Mouse (Mus musculus) midbrain, embryonic 16.5 days (tissue): ENCODE results near the gene Platr17. TPM values are rescaled to one million over a fixed set of nuclear protein-coding genes. Genes with fewer than 3 reads are reported as not detected.

ENCODE experiments used
- ATAC-seq: fragments of 200-750 bp; cut with Nextera tagmentation; 2 replicates; pipeline ENCODE4 v1.8.0; 2017; ENCODE audit warnings: moderate TSS enrichment
- H3K27ac ChIP-seq: fragments of 300-500 bp; sonication (generic); 2 replicates; pipeline ENCODE4 v1.5.1; 2014; ENCODE audit warnings: mild to moderate bottlenecking, low read length, mixed read lengths
- H3K27me3 ChIP-seq: fragments of 300-500 bp; sonication (generic); 2 replicates; pipeline ENCODE4 v1.6.1; 2014; ENCODE audit warnings: low read depth, low read length, mixed read lengths; ENCODE audit not compliant: control insufficient read depth, insufficient read depth
- H3K36me3 ChIP-seq: fragments of 300-500 bp; sonication (generic); 2 replicates; pipeline ENCODE4 v1.6.1; 2014; ENCODE audit warnings: mild to moderate bottlenecking, low read length, moderate library complexity, mixed read lengths; ENCODE audit not compliant: control insufficient read depth, insufficient read depth
- H3K4me1 ChIP-seq: fragments of 300-500 bp; sonication (generic); 2 replicates; pipeline ENCODE4 v1.6.1; 2014; ENCODE audit warnings: mild to moderate bottlenecking, low read length, mixed read lengths; ENCODE audit not compliant: control insufficient read depth, insufficient read depth
- H3K4me2 ChIP-seq: fragments of 300-500 bp; sonication (generic); 2 replicates; pipeline ENCODE4 v1.6.1; 2014; ENCODE audit warnings: mild to moderate bottlenecking, low read length, mixed read lengths
- H3K4me3 ChIP-seq: fragments of 300-500 bp; sonication (generic); 2 replicates; pipeline ENCODE4 v1.5.1; 2014; ENCODE audit warnings: low read depth, mild to moderate bottlenecking, low read length, moderate library complexity, mixed read lengths
- H3K9ac ChIP-seq: fragments of 300-500 bp; sonication (generic); 2 replicates; pipeline ENCODE4 v1.6.1; 2014; ENCODE audit warnings: low read depth, low read length, mixed read lengths
- H3K9me3 ChIP-seq: fragments of 300-500 bp; sonication (generic); replicated peaks from 2 replicates; pipeline ENCODE4 v1.6.1; 2014; ENCODE audit warnings: mild to moderate bottlenecking, low read length, mixed read lengths; ENCODE audit not compliant: control insufficient read depth, poor library complexity, severe bottlenecking
- WGBS: fragments of 180-500 bp; shearing (Covaris S2); extraction: QIAGEN DNeasy Blood & Tissue Kit; methylation state at CpG from one replicate; pipeline ENCODE4 v1.1.7; 2014; 5-methylcytosine and 5-hydroxymethylcytosine counted together
- microRNA-seq: library from miRNA; unstranded; fragments of <30 nt; microRNA quantifications from one replicate; pipeline ENCODE4, GENCODE M21; 2017
- polyA plus RNA-seq: library from polyadenylated mRNA; unstranded; fragments of >200 nt; fragmentation: Nextera tagmentation; extraction: Ambion mirVana; gene quantifications from 2 replicates; pipeline ENCODE4 v1.2.1, GENCODE M21; 2015

Platr17 gene
- polyA plus RNA-seq, 1 experiment from 2014 or later = 0.55 TPM

- peaks cover 13% of the 10 kb centered on the region; the same call in 1 of the 2 replicates for H3K36me3 ChIP-seq
- H3K4me2 ChIP-seq = no peak overlapping the region
- peaks cover 57% of the 10 kb centered on the region for H3K4me1 ChIP-seq
- no peak for ATAC-seq
- no peak overlapping the region for H3K27ac ChIP-seq
- 83% methylated on average over 3 of the region's 3 CpGs for WGBS
- no peak overlapping the region for H3K4me3 ChIP-seq
- no peaks in the 10 kb centered on the region for H3K9me3 ChIP-seq
- no peak overlapping the region for H3K9ac ChIP-seq
- H3K27me3 ChIP-seq = no peaks in the 10 kb centered on the region
Measured at GRCm38 (mm10) chr17:33953310-33953709, 48.4 kb downstream of the Platr17 start.

DNA sequence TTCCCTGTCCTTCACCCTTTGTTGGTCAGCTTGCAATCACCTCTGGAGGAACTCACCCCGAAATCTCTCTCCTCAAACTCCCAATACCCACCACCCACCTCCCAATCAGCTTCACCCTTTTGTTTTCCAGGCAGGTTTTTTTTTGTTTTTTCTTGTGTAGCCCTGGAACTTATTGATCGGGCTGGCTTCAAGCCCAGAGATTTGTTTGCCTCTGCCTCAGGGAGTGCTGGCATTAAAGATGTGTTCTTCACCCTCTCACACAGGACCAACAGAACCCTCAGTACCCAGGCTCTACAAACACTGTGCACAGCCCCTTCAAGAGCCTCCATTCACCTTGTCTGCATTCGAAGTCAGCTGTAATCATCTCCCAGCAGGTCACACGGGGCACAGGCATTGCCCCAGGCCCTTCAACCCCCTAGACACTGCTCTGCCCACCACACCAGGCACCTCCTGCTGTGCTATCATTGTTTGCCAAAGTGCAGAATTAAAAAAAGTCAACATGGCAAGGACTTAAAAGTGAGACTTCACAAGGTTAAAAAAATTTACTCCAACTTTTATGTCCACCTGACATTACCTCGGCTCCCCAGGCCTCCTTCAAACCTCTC lies 49.1 kb downstream of the Platr17 start:
- Histone ChIP-seq H3K4me2 (peak overlapping the region; percentile 97), H3K4me3 (peak overlapping the region; percentile 88), H3K9ac (peak overlapping the region; percentile 94), H3K27ac (no peak overlapping the region), H3K27me3 (no peaks in the 10 kb centered on the region), H3K9me3 (no peaks in the 10 kb centered on the region), H3K4me1 (peaks cover 57% of the 10 kb centered on the region), H3K36me3 (peaks cover 11% of the 10 kb centered on the region; the same call in 1 of the 2 replicates)
- WGBS = 36% methylated on average over 5 of the region's 5 CpGs
- ATAC-seq = no peak

DNA sequence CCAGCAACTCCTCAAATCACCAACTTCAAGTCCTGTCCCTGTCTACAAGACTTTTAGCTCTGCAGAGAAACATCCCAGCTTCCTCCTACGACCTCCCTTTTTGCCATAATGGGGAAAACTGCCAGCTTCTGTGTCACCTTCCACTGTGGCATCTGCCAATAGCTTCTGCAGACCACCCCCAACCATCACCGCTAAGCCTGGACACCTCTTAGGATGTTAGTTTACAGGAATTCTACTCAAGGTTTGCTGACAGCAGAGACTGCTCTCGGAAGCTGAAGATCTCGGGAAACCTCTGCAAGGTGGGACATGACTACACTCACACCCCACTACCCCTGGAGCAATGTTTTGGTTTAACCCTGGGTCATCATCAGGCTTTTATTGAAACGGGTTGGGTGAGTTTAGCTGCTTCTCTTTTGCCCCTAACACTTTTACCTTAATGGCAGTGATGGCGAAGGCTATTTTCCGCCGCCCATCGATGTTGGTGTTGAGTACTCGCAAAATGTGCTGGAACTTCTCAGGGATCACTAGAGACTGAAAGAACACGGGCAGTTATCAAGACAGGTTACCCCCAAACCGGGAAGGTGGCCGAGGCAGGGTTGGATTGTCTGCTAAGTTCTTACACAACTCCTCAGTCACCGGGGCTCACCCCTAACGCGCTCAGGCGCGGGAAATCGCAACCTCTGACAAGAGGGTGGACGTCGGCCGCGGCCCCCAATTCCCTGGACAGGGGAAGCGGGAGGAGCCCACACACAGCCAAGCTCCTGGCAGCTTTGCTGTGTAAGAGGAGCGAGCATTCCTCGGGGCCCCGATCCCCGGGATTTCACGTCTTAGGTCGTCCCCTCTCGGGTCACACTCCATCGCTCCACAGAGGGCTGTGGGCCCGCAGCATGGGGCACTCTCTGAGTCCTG lies 50.0 kb downstream of the Platr17 start:
- Histone ChIP-seq H3K27ac (peak overlapping the region; percentile 87), H3K36me3 (peaks cover 19% of the 10 kb centered on the region; the same call in 1 of the 2 replicates), H3K4me2 (peak overlapping the region; percentile 97), H3K4me1 (peaks cover 51% of the 10 kb centered on the region), H3K27me3 (no peaks in the 10 kb centered on the region), H3K4me3 (peak overlapping the region; percentile 88), H3K9me3 (no peaks in the 10 kb centered on the region), H3K9ac (peak overlapping the region; percentile 94)
- ATAC-seq = peak; percentile 58
- under 1% methylated on average over 33 of the region's 33 CpGs for WGBS

GRCm38 (mm10) chr17:33955555-33956214 lies 50.8 kb downstream of the Platr17 start, which contains the start of the genes Vps52 and Rps18:
TSS of gene Vps52 (plus strand) at chr17:33955812.
TSS of gene Rps18 (minus strand) at chr17:33956001.
- no peaks in the 10 kb centered on the region for H3K27me3 ChIP-seq
- H3K4me3 ChIP-seq = peak within 1 kb of the TSS; percentile 88
- peaks cover 20% of the 10 kb centered on the region; the same call in 1 of the 2 replicates for H3K36me3 ChIP-seq
- peak; percentile 84 for ATAC-seq
- WGBS = under 1% methylated on average over 50 of the region's 50 CpGs
- H3K27ac ChIP-seq = peak within 1 kb of the TSS; percentile 94
- peaks cover 43% of the 10 kb centered on the region for H3K4me1 ChIP-seq
- H3K9me3 ChIP-seq = no peaks in the 10 kb centered on the region
- H3K4me2 ChIP-seq = peak within 1 kb of the TSS; percentile 97
- H3K9ac ChIP-seq = peak within 1 kb of the TSS; percentile 94

Small RNA genes lying within 50 kb of the gene (microRNA-seq; reads per million reads assigned to microRNA genes)
- not detected for gene Gm27740

Other genes with a start within 250 kb of the Platr17 start
- gene Hnrnpm, start 218.3 kb upstream of the Platr17 start, polyA plus RNA-seq = 190 and 198 TPM in 2 replicates
- gene March2, start 186.5 kb upstream of the Platr17 start, polyA plus RNA-seq = 62.9 and 74.6 TPM in 2 replicates
- gene Rab11b, start 144.6 kb upstream of the Platr17 start, polyA plus RNA-seq = 503 and 519 TPM in 2 replicates
- gene Angptl4, start 123.3 kb upstream of the Platr17 start, polyA plus RNA-seq = 16.8 and 17.4 TPM in 2 replicates
- 49.0 and 52.6 TPM in 2 replicates for gene Kank3, start 94.6 kb upstream of the Platr17 start, polyA plus RNA-seq
- gene Rps28, start 80.6 kb upstream of the Platr17 start, polyA plus RNA-seq = 407 and 416 TPM in 2 replicates
- 428 and 439 TPM in 2 replicates for gene Ndufa7, start 80.6 kb upstream of the Platr17 start, polyA plus RNA-seq
- 49.9 and 52.4 TPM in 2 replicates for gene Cd320, start 62.0 kb upstream of the Platr17 start, polyA plus RNA-seq
- not detected in 2 replicates for gene Gm7029, start 31.3 kb upstream of the Platr17 start, polyA plus RNA-seq
- 1.4 and 2.8 TPM in 2 replicates for gene Kifc1, start 14.5 kb upstream of the Platr17 start, polyA plus RNA-seq
- gene Daxx, start 4.3 kb downstream of the Platr17 start, polyA plus RNA-seq = 55.1 and 59.7 TPM in 2 replicates
- gene Tapbp, start 10.8 kb downstream of the Platr17 start, polyA plus RNA-seq = 21.1 and 26.1 TPM in 2 replicates
- 16.8 TPM in 2 replicates for gene Zbtb22, start 10.8 kb downstream of the Platr17 start, polyA plus RNA-seq
- 54.9 and 57.2 TPM in 2 replicates for gene Rgl2, start 24.4 kb downstream of the Platr17 start, polyA plus RNA-seq
- 186 and 191 TPM in 2 replicates for gene Pfdn6, start 35.2 kb downstream of the Platr17 start, polyA plus RNA-seq
- 19.2 TPM in 2 replicates for gene Wdr46, start 35.5 kb downstream of the Platr17 start, polyA plus RNA-seq
- 15.2 and 16.6 TPM in 2 replicates for gene B3galt4, start 46.4 kb downstream of the Platr17 start, polyA plus RNA-seq
- 78.3 and 80.5 TPM in 2 replicates for gene Vps52, start 50.7 kb downstream of the Platr17 start, polyA plus RNA-seq
- 620 and 627 TPM in 2 replicates for gene Rps18, start 50.9 kb downstream of the Platr17 start, polyA plus RNA-seq
- 11.0 and 13.1 TPM in 2 replicates for gene H2-K1, start 95.2 kb downstream of the Platr17 start, polyA plus RNA-seq
- gene Ring1, start 119.5 kb downstream of the Platr17 start, polyA plus RNA-seq = 17.9 and 18.2 TPM in 2 replicates
- 60.1 and 61.3 TPM in 2 replicates for gene H2-Ke6, start 122.9 kb downstream of the Platr17 start, polyA plus RNA-seq
- 163 and 175 TPM in 2 replicates for gene Slc39a7, start 126.5 kb downstream of the Platr17 start, polyA plus RNA-seq
- 54.0 and 55.9 TPM in 2 replicates for gene Rxrb, start 126.7 kb downstream of the Platr17 start, polyA plus RNA-seq
- gene Col11a2, start 134.3 kb downstream of the Platr17 start, polyA plus RNA-seq = 3.6 and 4.4 TPM in 2 replicates
- 0.16 TPM in 1 of 2 replicates, not detected in the other for gene H2-Oa, start 187.2 kb downstream of the Platr17 start, polyA plus RNA-seq
- 22.5 and 22.7 TPM in 2 replicates for gene H2-DMa, start 214.4 kb downstream of the Platr17 start, polyA plus RNA-seq
- gene Brd2, start 217.5 kb downstream of the Platr17 start, polyA plus RNA-seq = 117 and 126 TPM in 2 replicates
- 0.49 and 0.53 TPM in 2 replicates for gene H2-DMb2, start 238.2 kb downstream of the Platr17 start, polyA plus RNA-seq
- gene H2-DMb1, start 247.9 kb downstream of the Platr17 start, polyA plus RNA-seq = 0.69 and 0.88 TPM in 2 replicates